Mouse (Mus musculus): Measurements from ENCODE around the gene Nuak1. TPM values are rescaled to one million over a fixed set of nuclear protein-coding genes. Genes with fewer than 3 reads are reported as not detected.

Nuak1 gene
- polyA plus RNA-seq, 1 experiment from 2014 or later, result 3.5 TPM

- no peaks in the 10 kb centered on the region for H3K9me3 ChIP-seq
- H3K4me3 ChIP-seq, result no peak overlapping the region
- H3K4me1 ChIP-seq, result peaks cover 11% of the 10 kb centered on the region; the same call in 1 of the 2 replicates
- H3K4me2 ChIP-seq (replicated peaks), result no peak overlapping the region
- ATAC-seq (ENCODE audit: insufficient number of reproducible peaks, insufficient read depth, low FRiP score, low TSS enrichment), result no peak
- H3K27me3 ChIP-seq, result no peaks in the 10 kb centered on the region
- no peak overlapping the region for H3K27ac ChIP-seq
- 77% methylated on average over 2 of the region's 2 CpGs for WGBS
- peaks cover 30% of the 10 kb centered on the region for H3K36me3 ChIP-seq
- no peak overlapping the region for H3K9ac ChIP-seq
Measured at GRCm38 (mm10) chr10:84373476-84373875, 66.9 kb downstream of the Nuak1 start.

GRCm38 (mm10) chr10:84372161-84373095, 68.0 kb downstream of the Nuak1 start:
- Histone ChIP-seq H3K27ac (no peak overlapping the region), H3K36me3 (peaks cover 24% of the 10 kb centered on the region), H3K4me2 (replicated peaks) (no peak overlapping the region), H3K4me1 (peaks cover 11% of the 10 kb centered on the region; the same call in 1 of the 2 replicates), H3K9me3 (no peaks in the 10 kb centered on the region), H3K4me3 (no peak overlapping the region), H3K9ac (no peak overlapping the region), H3K27me3 (no peaks in the 10 kb centered on the region)
- no peak for ATAC-seq (ENCODE audit: insufficient number of reproducible peaks, insufficient read depth, low FRiP score, low TSS enrichment)
- 54% methylated on average over 18 of the region's 18 CpGs for WGBS

- WGBS, result 47% methylated on average over 10 of the region's 10 CpGs
- H3K9ac ChIP-seq, result no peak overlapping the region
Measured at GRCm38 (mm10) chr10:84371681-84372160, 68.7 kb downstream of the Nuak1 start.

GRCm38 (mm10) chr10:84371230-84371629, 69.2 kb downstream of the Nuak1 start:
- Histone ChIP-seq H3K4me1 (peaks cover 11% of the 10 kb centered on the region; the same call in 1 of the 2 replicates), H3K4me2 (replicated peaks) (no peak overlapping the region), H3K9me3 (no peaks in the 10 kb centered on the region), H3K9ac (no peak overlapping the region), H3K4me3 (no peak overlapping the region), H3K27me3 (no peaks in the 10 kb centered on the region), H3K27ac (no peak overlapping the region), H3K36me3 (peaks cover 23% of the 10 kb centered on the region)
- ATAC-seq (ENCODE audit: insufficient number of reproducible peaks, insufficient read depth, low FRiP score, low TSS enrichment), result no peak
- 54% methylated on average over 4 of the region's 4 CpGs for WGBS

More at GRCm38 (mm10) chr10:84371681-84372160, 68.7 kb downstream of the Nuak1 start:
- H3K4me3 ChIP-seq, result no peak overlapping the region
- no peaks in the 10 kb centered on the region for H3K9me3 ChIP-seq
- no peak overlapping the region for H3K4me2 ChIP-seq (replicated peaks)
- H3K4me1 ChIP-seq, result peaks cover 11% of the 10 kb centered on the region; the same call in 1 of the 2 replicates
- H3K27me3 ChIP-seq, result no peaks in the 10 kb centered on the region
- H3K27ac ChIP-seq, result no peak overlapping the region
- peaks cover 24% of the 10 kb centered on the region for H3K36me3 ChIP-seq
- ATAC-seq (ENCODE audit: insufficient number of reproducible peaks, insufficient read depth, low FRiP score, low TSS enrichment), result no peak

GRCm38 (mm10) chr10:84369646-84370314, 70.6 kb downstream of the Nuak1 start:
- no peak for ATAC-seq (ENCODE audit: insufficient number of reproducible peaks, insufficient read depth, low FRiP score, low TSS enrichment)
- Histone ChIP-seq H3K4me1 (peaks cover 11% of the 10 kb centered on the region; the same call in 1 of the 2 replicates), H3K27me3 (no peaks in the 10 kb centered on the region), H3K36me3 (peaks cover 16% of the 10 kb centered on the region), H3K27ac (no peak overlapping the region), H3K9me3 (no peaks in the 10 kb centered on the region), H3K4me2 (replicated peaks) (no peak overlapping the region), H3K4me3 (no peak overlapping the region), H3K9ac (no peak overlapping the region)
- 86% methylated on average over 11 of the region's 11 CpGs for WGBS

GRCm38 (mm10) chr10:84368185-84368584, 72.2 kb downstream of the Nuak1 start:
- H3K27me3 ChIP-seq, result no peaks in the 10 kb centered on the region
- 0 out of 2 replicates have a peak, but pooled peaks cover 2% of the 10 kb centered on the region for H3K36me3 ChIP-seq
- ATAC-seq (ENCODE audit: insufficient number of reproducible peaks, insufficient read depth, low FRiP score, low TSS enrichment), result no peak
- H3K9me3 ChIP-seq, result no peaks in the 10 kb centered on the region
- H3K4me3 ChIP-seq, result no peak overlapping the region
- H3K4me1 ChIP-seq, result peaks cover 11% of the 10 kb centered on the region; the same call in 1 of the 2 replicates
- H3K27ac ChIP-seq, result no peak overlapping the region
- WGBS, result 91% methylated on average over 3 of the region's 3 CpGs
- no peak overlapping the region for H3K9ac ChIP-seq
- no peak overlapping the region for H3K4me2 ChIP-seq (replicated peaks)

- Histone ChIP-seq H3K4me1 (no peaks in the 10 kb centered on the region), H3K9me3 (no peaks in the 10 kb centered on the region), H3K9ac (no peak overlapping the region), H3K27me3 (no peaks in the 10 kb centered on the region), H3K27ac (no peak overlapping the region), H3K36me3 (no peaks in the 10 kb centered on the region), H3K4me2 (replicated peaks) (no peak overlapping the region), H3K4me3 (no peak overlapping the region)
- 73% methylated on average over 7 of the region's 7 CpGs for WGBS
- ATAC-seq (ENCODE audit: insufficient number of reproducible peaks, insufficient read depth, low FRiP score, low TSS enrichment), result no peak
Measured at GRCm38 (mm10) chr10:84365166-84365865, 75.1 kb downstream of the Nuak1 start.

- no peak for ATAC-seq (ENCODE audit: insufficient number of reproducible peaks, insufficient read depth, low FRiP score, low TSS enrichment)
- Histone ChIP-seq H3K4me1 (no peaks in the 10 kb centered on the region), H3K9me3 (no peaks in the 10 kb centered on the region), H3K27ac (no peak overlapping the region), H3K36me3 (no peaks in the 10 kb centered on the region), H3K27me3 (no peaks in the 10 kb centered on the region), H3K9ac (no peak overlapping the region), H3K4me3 (no peak overlapping the region), H3K4me2 (replicated peaks) (no peak overlapping the region)
- WGBS, result 86% methylated on average over 7 of the region's 7 CpGs
Measured at GRCm38 (mm10) chr10:84363833-84364232, 76.6 kb downstream of the Nuak1 start.

GRCm38 (mm10) chr10:84360953-84361352, 79.4 kb downstream of the Nuak1 start:
- ATAC-seq (ENCODE audit: insufficient number of reproducible peaks, insufficient read depth, low FRiP score, low TSS enrichment), result no peak
- Histone ChIP-seq H3K27me3 (no peaks in the 10 kb centered on the region), H3K9ac (no peak overlapping the region), H3K9me3 (no peaks in the 10 kb centered on the region), H3K4me2 (replicated peaks) (no peak overlapping the region), H3K4me1 (no peaks in the 10 kb centered on the region), H3K36me3 (no peaks in the 10 kb centered on the region), H3K27ac (no peak overlapping the region), H3K4me3 (no peak overlapping the region)
- 92% methylated on average over 4 of the region's 4 CpGs for WGBS

- Histone ChIP-seq H3K4me1 (no peaks in the 10 kb centered on the region), H3K9me3 (no peaks in the 10 kb centered on the region), H3K27me3 (no peaks in the 10 kb centered on the region), H3K27ac (no peak overlapping the region), H3K36me3 (no peaks in the 10 kb centered on the region), H3K9ac (no peak overlapping the region), H3K4me3 (no peak overlapping the region), H3K4me2 (replicated peaks) (no peak overlapping the region)
- no peak for ATAC-seq (ENCODE audit: insufficient number of reproducible peaks, insufficient read depth, low FRiP score, low TSS enrichment)
- WGBS, result 85% methylated on average over 9 of the region's 9 CpGs
Measured at GRCm38 (mm10) chr10:84360391-84360790, 80.0 kb downstream of the Nuak1 start.

GRCm38 (mm10) chr10:84358738-84359120, 81.7 kb downstream of the Nuak1 start:
- H3K9ac ChIP-seq, result no peak overlapping the region
- no peaks in the 10 kb centered on the region for H3K9me3 ChIP-seq
- H3K4me1 ChIP-seq, result no peaks in the 10 kb centered on the region
- no peak overlapping the region for H3K4me3 ChIP-seq
- WGBS, result 93% methylated on average over 4 of the region's 4 CpGs
- H3K4me2 ChIP-seq (replicated peaks), result no peak overlapping the region
- H3K36me3 ChIP-seq, result no peaks in the 10 kb centered on the region
- ATAC-seq (ENCODE audit: insufficient number of reproducible peaks, insufficient read depth, low FRiP score, low TSS enrichment), result no peak
- no peak overlapping the region for H3K27ac ChIP-seq
- no peaks in the 10 kb centered on the region for H3K27me3 ChIP-seq

All from embryonic facial prominence, embryonic 12.5 days (tissue).